Mouse (Mus musculus): ENCODE data around the gene Cry1. TPM values are rescaled to one million over a fixed set of nuclear protein-coding genes. Genes with fewer than 3 reads are reported as not detected.

Cry1 gene
- 16.9 and 19.2 TPM in 2 replicates for polyA plus RNA-seq (2012; rRNA removed)

DNA sequence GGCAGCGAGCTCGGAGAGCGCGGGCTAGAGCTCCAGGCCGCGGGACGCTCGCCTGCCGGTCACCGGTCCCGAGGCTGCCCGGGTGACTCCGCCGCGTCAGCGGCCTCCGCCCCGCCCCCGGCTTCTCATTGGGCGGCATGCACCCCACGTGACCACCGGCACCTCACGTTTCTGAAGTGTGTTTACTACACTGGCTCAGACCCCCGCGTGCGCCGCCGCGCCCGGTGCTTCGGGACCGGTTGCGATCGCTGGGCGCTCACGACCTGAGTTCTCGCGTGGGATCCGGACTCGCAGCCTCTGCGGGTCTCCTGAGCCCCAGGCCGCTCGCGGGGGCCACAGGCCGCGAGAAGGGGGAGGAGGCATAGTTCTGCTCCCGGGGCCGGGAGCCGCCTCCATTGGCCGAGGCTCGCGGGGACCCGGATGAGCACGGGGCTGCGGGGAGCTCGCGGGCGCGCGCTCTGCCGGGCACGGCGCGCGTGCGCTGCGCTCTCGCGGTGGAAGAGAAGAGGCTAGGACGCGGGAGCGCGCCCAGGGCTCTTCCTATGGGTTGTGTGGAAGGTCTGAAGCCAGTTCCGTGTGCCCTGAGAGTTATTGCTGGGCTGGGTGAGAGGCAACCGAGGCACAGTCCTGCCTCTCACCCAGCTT is at the start of gene Cry1:
Gene Cry1, minus strand, starts transcription at position 101 of the 645 bp plus-strand sequence.

DNA sequence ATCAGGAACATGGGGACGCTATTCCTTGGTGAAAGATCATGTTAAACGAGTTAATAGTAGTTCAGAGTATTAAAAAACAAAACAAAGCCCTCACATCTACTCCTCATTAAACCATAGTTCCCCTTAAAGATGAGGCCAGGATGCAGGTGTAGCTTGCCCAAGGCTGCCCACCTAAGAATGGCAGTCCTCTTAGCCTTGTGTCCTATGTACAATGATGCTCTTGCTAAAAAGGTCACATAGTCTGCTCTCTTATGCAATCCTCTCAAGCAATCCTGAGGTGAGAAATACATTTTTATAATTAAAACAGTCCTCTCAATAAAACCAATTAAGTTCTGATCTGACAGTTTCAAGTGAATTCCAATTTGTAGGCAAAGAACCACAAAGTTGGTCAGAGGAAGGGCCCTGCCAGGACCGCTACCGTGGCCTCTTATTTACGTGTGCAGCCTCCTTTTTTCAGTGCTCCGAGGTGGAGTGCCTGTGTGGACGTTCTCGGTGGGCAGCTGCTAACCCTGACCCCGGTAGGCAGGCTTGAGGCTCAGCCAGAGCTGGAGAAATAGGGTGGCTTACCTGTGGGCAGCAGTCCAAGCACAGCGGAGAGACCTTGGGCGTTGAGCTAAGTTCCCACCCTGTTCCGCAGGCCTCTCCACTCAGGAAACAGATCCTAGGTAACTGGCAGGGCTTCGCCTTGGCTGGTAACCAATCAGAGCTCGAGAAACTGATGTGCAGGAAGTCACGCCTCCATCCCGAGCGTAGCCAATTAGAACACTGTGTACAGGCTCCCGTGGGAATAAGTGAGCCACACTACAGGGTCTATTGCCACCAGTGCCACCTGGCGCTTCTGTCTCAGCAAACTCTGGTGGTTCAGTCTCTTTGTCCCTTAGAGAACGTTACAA is 57.2 kb downstream of the Cry1 start, which contains the start of gene Mterf2:
Gene Mterf2, minus strand, starts transcription at position 633 of the 893 bp plus-strand sequence.

DNA sequence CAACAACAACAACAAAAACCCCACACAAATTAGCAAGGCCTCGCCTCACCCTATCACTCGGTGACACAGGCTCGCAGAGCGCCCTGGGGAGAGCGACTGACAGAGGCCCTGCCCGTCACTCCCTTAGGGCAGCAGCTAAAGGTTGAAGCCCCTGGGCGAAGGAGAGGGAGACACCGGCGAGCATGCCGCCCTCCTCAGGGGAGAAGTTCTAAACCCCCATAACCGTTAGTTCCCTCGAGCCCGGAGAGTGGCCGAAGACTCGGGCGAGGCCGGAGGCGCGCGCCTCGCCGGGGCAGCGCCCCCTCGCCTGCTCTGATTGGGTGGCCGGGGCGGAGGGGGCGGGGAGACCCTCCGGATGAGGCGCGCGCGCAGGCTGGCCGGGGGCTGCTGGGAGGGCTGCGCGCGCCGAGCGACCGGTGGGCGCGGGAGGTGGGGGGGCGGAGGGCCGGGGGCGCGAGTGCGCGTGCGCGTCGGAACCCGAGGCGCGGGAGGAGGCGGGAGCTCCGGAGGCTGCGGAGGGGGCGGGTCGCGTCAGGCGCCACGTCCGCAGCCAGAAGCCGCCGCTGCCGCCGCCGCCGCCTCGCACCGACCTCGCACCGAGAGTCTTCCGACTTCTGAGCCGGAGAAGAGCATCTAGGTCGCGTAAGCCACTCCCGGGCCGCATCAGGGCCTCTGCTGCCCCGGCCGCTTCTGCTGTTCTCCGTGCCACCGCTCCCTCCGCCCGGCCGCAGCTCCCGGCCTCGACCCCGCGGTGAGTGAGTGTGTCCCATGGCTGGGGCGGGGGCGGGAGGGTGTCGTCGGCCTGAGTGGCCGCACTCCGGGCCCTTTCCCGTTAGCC is 82.4 kb downstream of the Cry1 start, which contains the start of the genes Fhl4 and Tmem263:
Gene Fhl4, minus strand, starts transcription at position 249 of the 838 bp plus-strand sequence.
Gene Tmem263, plus strand, starts transcription at position 381 of the 838 bp plus-strand sequence.

Other genes starting within 250 kb of the Cry1 start
- 0.36 and 1.1 TPM in 2 replicates for gene Fhl4, start 82.6 kb downstream of the Cry1 start, polyA plus RNA-seq (2012; rRNA removed)
- gene Tmem263, start 82.4 kb downstream of the Cry1 start, polyA plus RNA-seq (2012; rRNA removed) = 20.9 and 25.1 TPM in 2 replicates
- gene Mterf2, start 57.0 kb downstream of the Cry1 start, polyA plus RNA-seq (2012; rRNA removed) = 26.7 and 31.9 TPM in 2 replicates
- 6.9 and 7.9 TPM in 2 replicates for gene Btbd11, start 201.8 kb upstream of the Cry1 start, polyA plus RNA-seq (2012; rRNA removed)